Mouse (Mus musculus): ENCODE data around the gene Dand5.

GRCm38 (mm10) chr8:84778638-84779380, 43.8 kb downstream of the Dand5 start:
- no peak for TF ChIP-seq POLR2A (IDR thresholded peaks at IDR 0.05; ENCODE audit: insufficient read length, low read depth)
- no peak for TF ChIP-seq CEBPB (IDR thresholded peaks at IDR 0.05; ENCODE audit: insufficient read depth, poor library complexity, severe bottlenecking)
- no peak for TF ChIP-seq E2F4 (IDR thresholded peaks at IDR 0.05; ENCODE audit: insufficient read depth)
- TF ChIP-seq TCF12 (IDR thresholded peaks at IDR 0.05; ENCODE audit: insufficient read depth, poor library complexity, severe bottlenecking): no peak
